In genomic region chr9:122357626-122358025, GRCm38 (mm10) we compare ENCODE assay signal across 24 mouse cellular contexts.
"Had no signal": no experiment of that assay in that cellular context is flagged by ENCODE, and none has a peak within 500 bp of the region (broad histone marks: within the 10 kb centered on the region; RNA-seq: fewer than 3 reads in every experiment).

No protein-coding gene starts in this region.

- ATAC-seq: intestine, postnatal 0 days; liver, embryonic 12.5 days; midbrain, embryonic 13.5 days had no signal

- DNase-seq: kidney, adult 2 months; kidney, postnatal 25 days; layer of hippocampus, postnatal 36 days; left cerebral cortex, postnatal 4 days; lung, adult 2 months; right cerebral cortex, adult 18-20 months; right cerebral cortex, postnatal 14 days; right cerebral cortex, postnatal 4 days; thymus, adult 2 months; thymus, postnatal 14 days; thymus, postnatal 4 days had no signal

- H3K9ac ChIP-seq: limb, embryonic 12.5 days; limb, embryonic 15.5 days; liver, embryonic 12.5 days; liver, embryonic 15.5 days; midbrain, embryonic 13.5 days; neural tube, embryonic 12.5 days; neural tube, embryonic 15.5 days had no signal

- H3K4me2 ChIP-seq: limb, embryonic 12.5 days; limb, embryonic 15.5 days; liver, embryonic 12.5 days; liver, embryonic 15.5 days; midbrain, embryonic 13.5 days; neural tube, embryonic 12.5 days; neural tube, embryonic 15.5 days had no signal

- H3K9me3 ChIP-seq: limb, embryonic 12.5 days; limb, embryonic 15.5 days; liver, embryonic 12.5 days; liver, embryonic 15.5 days; megakaryocyte, embryonic 14.5 days; midbrain, embryonic 10.5 days; neural tube, embryonic 12.5 days; neural tube, embryonic 15.5 days had no signal

- H3K36me3 ChIP-seq: limb, embryonic 12.5 days; limb, embryonic 15.5 days; midbrain, embryonic 10.5 days; midbrain, embryonic 13.5 days; neural tube, embryonic 12.5 days; neural tube, embryonic 15.5 days had no signal

- H3K27me3 ChIP-seq: limb, embryonic 12.5 days; limb, embryonic 15.5 days; liver, embryonic 12.5 days; liver, embryonic 15.5 days; neural tube, embryonic 12.5 days; neural tube, embryonic 15.5 days had no signal

- H3K27ac ChIP-seq: kidney, postnatal 0 days; layer of hippocampus, adult 2 months; left cerebral cortex, adult 2 months; limb, embryonic 12.5 days; limb, embryonic 15.5 days; liver, embryonic 12.5 days; liver, embryonic 15.5 days; midbrain, embryonic 10.5 days; midbrain, embryonic 13.5 days; neural tube, embryonic 12.5 days; neural tube, embryonic 15.5 days had no signal

- H3K4me1 ChIP-seq: limb, embryonic 12.5 days; limb, embryonic 15.5 days; midbrain, embryonic 10.5 days; midbrain, embryonic 13.5 days; neural tube, embryonic 12.5 days had no signal

- H3K4me3 ChIP-seq: layer of hippocampus, adult 2 months; left cerebral cortex, adult 2 months; limb, embryonic 12.5 days; limb, embryonic 15.5 days; liver, embryonic 12.5 days; liver, embryonic 15.5 days; megakaryocyte, embryonic 14.5 days; midbrain, embryonic 10.5 days; midbrain, embryonic 13.5 days; neural tube, embryonic 12.5 days; neural tube, embryonic 15.5 days had no signal
